In genomic region chr6:148830355-148830747, GRCm38 (mm10) we compare ENCODE assay signal across 8 mouse cellular contexts. TPM values are rescaled to one million over a fixed set of nuclear protein-coding genes. Genes with fewer than 3 reads are reported as not detected.
DNase-seq lines count a peak whose midpoint lies in the region; ATAC-seq and TF ChIP-seq lines count a peak whose summit lies in the region.

No protein-coding gene starts in this region.

- peak overlapping the region; percentile 78 for H3K9ac ChIP-seq in heart, embryonic 15.5 days
- H3K9ac ChIP-seq in ES-E14 (ENCODE audit: insufficient read depth, low read depth, low read length, poor library complexity, severe bottlenecking) = peak overlapping the region; percentile 85
- peak overlapping the region; percentile 80 for H3K9ac ChIP-seq in midbrain, embryonic 11.5 days (ENCODE audit: low read length)

- H3K36me3 ChIP-seq in heart, embryonic 15.5 days = no peaks in the 10 kb centered on the region
- no peaks in the 10 kb centered on the region for H3K36me3 ChIP-seq in ES-E14 (ENCODE audit: control insufficient read depth, insufficient read depth, low read length, poor library complexity, severe bottlenecking)
- H3K36me3 ChIP-seq in hindbrain, embryonic 10.5 days = peaks cover 14% of the 10 kb centered on the region; the same call in 1 of the 2 replicates
- no peaks in the 10 kb centered on the region for H3K36me3 ChIP-seq in midbrain, embryonic 11.5 days (ENCODE audit: control insufficient read depth, insufficient read depth, low read length)

- no peak for DNase-seq in heart, postnatal 4 days
- DNase-seq in ES-E14 (ENCODE audit: low read depth, low spot score) = no peak
- no peak for DNase-seq in hindbrain, embryonic 10.5 days (ENCODE audit: low spot score)
- no peak for DNase-seq in midbrain, embryonic 11.5 days (ENCODE audit: low spot score, missing footprints)
- DNase-seq in adrenal gland, adult (ENCODE audit: inconsistent age in 2 of 2, low spot score in 1 of 2) = no peak
- DNase-seq in urinary bladder, postnatal 36 days (ENCODE audit: low spot score in 2 of 2) = no peak
- DNase-seq in gastrocnemius, postnatal 36 days = no peak

- no peak for ATAC-seq in heart, embryonic 15.5 days (replicated peaks; ENCODE audit: insufficient number of reproducible peaks, insufficient read depth, low FRiP score, low read depth)
- ATAC-seq in midbrain, embryonic 11.5 days (ENCODE audit: low FRiP score) = no peak

- intact Hi-C loops in gastrocnemius, postnatal 36 days (cut with DNase I) = no loop called here

- H3K27me3 ChIP-seq in heart, embryonic 15.5 days = no peaks in the 10 kb centered on the region
- H3K27me3 ChIP-seq in hindbrain, embryonic 10.5 days (ENCODE audit: insufficient read depth, poor library complexity, severe bottlenecking) = no peaks in the 10 kb centered on the region
- no peaks in the 10 kb centered on the region for H3K27me3 ChIP-seq in midbrain, embryonic 11.5 days (ENCODE audit: control insufficient read depth, insufficient read depth, low read length)

- H3K4me2 ChIP-seq in heart, embryonic 15.5 days = peak overlapping the region; percentile 68
- peak overlapping the region; percentile 88 for H3K4me2 ChIP-seq in midbrain, embryonic 11.5 days

- H3K9me3 ChIP-seq in heart, embryonic 15.5 days (replicated peaks) = no peaks in the 10 kb centered on the region
- H3K9me3 ChIP-seq in ES-E14 (ENCODE audit: control insufficient read depth, insufficient read depth, low read depth, low read length) = no peaks in the 10 kb centered on the region
- no peaks in the 10 kb centered on the region for H3K9me3 ChIP-seq in hindbrain, embryonic 10.5 days
- no peaks in the 10 kb centered on the region for H3K9me3 ChIP-seq in midbrain, embryonic 11.5 days (ENCODE audit: control insufficient read depth, low read length)

- in situ Hi-C loops in ES-E14 (cut with MboI; ENCODE audit: low sequenced_read_pairs in 2 of 2, unreplicated experiment in 2 of 2) = no loop called here

- peak overlapping the region; percentile 86 for H3K4me3 ChIP-seq in heart, embryonic 15.5 days
- peak overlapping the region; percentile 80 to 90 for H3K4me3 ChIP-seq in ES-E14 (ENCODE audit: insufficient read depth in 1 of 2, low read depth in 1 of 2, low read length in 2 of 2, poor library complexity in 1 of 2, severe bottlenecking in 1 of 2)
- peak overlapping the region; percentile 88 for H3K4me3 ChIP-seq in hindbrain, embryonic 10.5 days
- peak overlapping the region; percentile 79 for H3K4me3 ChIP-seq in midbrain, embryonic 11.5 days (ENCODE audit: low read depth, low read length)

- 9% methylated on average over 3 of the region's 3 CpGs for WGBS in heart, embryonic 15.5 days
- 7% methylated on average over 3 of the region's 3 CpGs for WGBS in hindbrain, embryonic 10.5 days
- WGBS in midbrain, embryonic 11.5 days = 9% methylated on average over 3 of the region's 3 CpGs

- peaks cover 7% of the 10 kb centered on the region; the same call in 1 of the 2 replicates for H3K4me1 ChIP-seq in heart, embryonic 15.5 days (replicated peaks)
- H3K4me1 ChIP-seq in ES-E14 (ENCODE audit: control insufficient read depth in 2 of 2, insufficient read depth in 2 of 2, low read length in 2 of 2, poor library complexity in 1 of 2) = 0 out of 4 replicates have a peak, but pooled peaks cover 2% of the 10 kb centered on the region in 2 experiments
- peaks cover 21% of the 10 kb centered on the region for H3K4me1 ChIP-seq in hindbrain, embryonic 10.5 days (replicated peaks)
- H3K4me1 ChIP-seq in midbrain, embryonic 11.5 days (ENCODE audit: control insufficient read depth, insufficient read depth, low read length) = peaks cover 9% of the 10 kb centered on the region

- H3K27ac ChIP-seq in heart, embryonic 15.5 days = no peak overlapping the region
- H3K27ac ChIP-seq in ES-E14 (ENCODE audit: insufficient read depth, low read depth, low read length, poor library complexity, severe bottlenecking) = no peak overlapping the region
- H3K27ac ChIP-seq in hindbrain, embryonic 10.5 days = peak overlapping the region; percentile 92
- H3K27ac ChIP-seq in midbrain, embryonic 11.5 days (ENCODE audit: low read depth, low read length) = no peak overlapping the region

TF ChIP-seq in ES-E14, 5 proteins besides CTCF, POLR2A, EP300 and RAD21:
- TF ChIP-seq ZC3H11A (IDR thresholded peaks at IDR 0.05; ENCODE audit: borderline replicate concordance, low read depth, low read length) (no peak), ZNF384 (IDR thresholded peaks at IDR 0.05; ENCODE audit: low read depth, low read length) (no peak), CHD2 (IDR thresholded peaks at IDR 0.05; ENCODE audit: low read depth, low read length) (no peak), HCFC1 (IDR thresholded peaks at IDR 0.05; ENCODE audit: borderline replicate concordance, insufficient read depth, low read length) (no peak), MAFK (IDR thresholded peaks at IDR 0.05; ENCODE audit: insufficient read depth, low read depth, low read length) (no peak)
TF ChIP-seq in ES-E14: peak in this region for 0.

RNA-seq across cellular contexts. Expression of gene Ipo8, which starts 0.9 kb away (rescaled TPM):
- 16.9 and 17.1 TPM in 2 replicates for polyA plus RNA-seq in heart, embryonic 15.5 days (2015; fragmentation: Nextera tagmentation; extraction: Ambion mirVana)
- total RNA-seq in heart, postnatal 4 days (2021) = 10 to 100 TPM; 27.7 to 28.7 TPM
- 35.8 and 38.4 TPM in 2 replicates for total RNA-seq in ES-E14 (2012; rRNA removed)
- polyA plus RNA-seq in hindbrain, embryonic 10.5 days (2016; fragmentation: Nextera tagmentation; extraction: Ambion mirVana) = 24.0 and 32.8 TPM in 2 replicates
- 25.5 and 27.9 TPM in 2 replicates for polyA plus RNA-seq in midbrain, embryonic 11.5 days (2014; fragmentation: Nextera tagmentation; extraction: Ambion mirVana)
- 10 to 100 TPM; 16.3 to 17.5 TPM for total RNA-seq in gastrocnemius, postnatal 36 days (2021)
